19 mouse cellular contexts compared by ENCODE assay signal in the genomic region with DNA sequence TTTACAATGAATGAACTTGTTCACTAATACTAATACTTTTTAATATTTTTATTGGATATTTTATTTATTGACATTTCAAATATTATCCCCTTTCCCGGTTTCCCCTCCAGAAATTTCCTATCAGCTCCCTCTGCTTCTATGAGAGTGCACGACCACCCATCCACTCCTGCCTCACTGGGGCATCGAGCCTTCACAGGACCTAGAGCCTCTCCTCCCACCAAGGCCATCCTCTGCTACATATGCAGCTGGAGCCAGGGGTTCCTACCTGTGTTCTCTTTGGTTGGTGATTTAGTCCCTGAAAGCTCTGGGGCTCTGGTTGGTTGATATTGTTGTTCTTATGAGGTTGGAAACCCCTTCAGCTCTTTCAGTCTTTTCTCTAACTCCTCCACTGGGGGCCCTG. TPM values are rescaled to one million over a fixed set of nuclear protein-coding genes. Genes with fewer than 3 reads are reported as not detected.
"Had no signal": no experiment of that assay in that cellular context is flagged by ENCODE, and none has a peak within 500 bp of the region (broad histone marks: within the 10 kb centered on the region; RNA-seq: fewer than 3 reads in every experiment).

No protein-coding gene starts in this region.

RNA-seq across cellular contexts. Expression of a gene that starts 14.5 kb away (rescaled TPM):
- polyA plus RNA-seq: cortical plate, adult 2 months; embryonic facial prominence, embryonic 10.5 days; embryonic facial prominence, embryonic 11.5 days; embryonic facial prominence, embryonic 12.5 days; embryonic facial prominence, embryonic 13.5 days; embryonic facial prominence, embryonic 14.5 days; embryonic facial prominence, embryonic 15.5 days; erythroblast, embryonic 14.5 days; forebrain, embryonic 10.5 days; forebrain, embryonic 12.5 days; forebrain, embryonic 13.5 days; forebrain, embryonic 14.5 days; forebrain, embryonic 15.5 days; forebrain, embryonic 16.5 days; forebrain, postnatal 0 days; frontal cortex, adult 2 months; gonadal fat pad, adult 2 months; heart, adult 2 months; heart, embryonic 11.5 days had no signal

RNA-seq across cellular contexts. Expression of a gene that starts 26.0 kb away (rescaled TPM):
- polyA plus RNA-seq: cortical plate, adult 2 months; embryonic facial prominence, embryonic 10.5 days; embryonic facial prominence, embryonic 11.5 days; embryonic facial prominence, embryonic 12.5 days; embryonic facial prominence, embryonic 13.5 days; embryonic facial prominence, embryonic 14.5 days; embryonic facial prominence, embryonic 15.5 days; erythroblast, embryonic 14.5 days; forebrain, embryonic 10.5 days; forebrain, embryonic 12.5 days; forebrain, embryonic 13.5 days; forebrain, embryonic 14.5 days; forebrain, embryonic 15.5 days; forebrain, embryonic 16.5 days; forebrain, postnatal 0 days; frontal cortex, adult 2 months; gonadal fat pad, adult 2 months; heart, adult 2 months; heart, embryonic 11.5 days had no signal

RNA-seq across cellular contexts. Expression of a gene that starts 38.0 kb away (rescaled TPM):
- polyA plus RNA-seq: cortical plate, adult 2 months; embryonic facial prominence, embryonic 10.5 days; embryonic facial prominence, embryonic 11.5 days; embryonic facial prominence, embryonic 12.5 days; embryonic facial prominence, embryonic 13.5 days; embryonic facial prominence, embryonic 14.5 days; embryonic facial prominence, embryonic 15.5 days; erythroblast, embryonic 14.5 days; forebrain, embryonic 10.5 days; forebrain, embryonic 12.5 days; forebrain, embryonic 13.5 days; forebrain, embryonic 14.5 days; forebrain, embryonic 15.5 days; forebrain, embryonic 16.5 days; forebrain, postnatal 0 days; frontal cortex, adult 2 months; gonadal fat pad, adult 2 months; heart, adult 2 months; heart, embryonic 11.5 days had no signal
